Mouse (Mus musculus): ENCODE results near the gene Herpud2. TPM values are rescaled to one million over a fixed set of nuclear protein-coding genes. Genes with fewer than 3 reads are reported as not detected.
A peak's percentile ranks its signal among the peaks of the same experiment; 100 is the strongest.
"Not testable (repeated sequence)": the region's sequence is repeated elsewhere in the genome, so short reads cannot be mapped to it uniquely, and the experiment has no call there.

Herpud2 gene
- total RNA-seq, 2 experiments from 2014 or later = 40.3 to 40.9 TPM

- no peak for DNase-seq
Observed at GRCm38 (mm10) chr9:25145925-25146324, 5.7 kb downstream of the Herpud2 start.

- no peak for DNase-seq
Observed at GRCm38 (mm10) chr9:25143950-25144349, 7.7 kb downstream of the Herpud2 start.

GRCm38 (mm10) chr9:25142988-25143387 is 8.6 kb downstream of the Herpud2 start:
- DNase-seq = no peak

GRCm38 (mm10) chr9:25142041-25142440 is 9.6 kb downstream of the Herpud2 start:
- DNase-seq = peak; percentile 16

- DNase-seq = peak; percentile 33
Observed at GRCm38 (mm10) chr9:25140330-25140729, 11.3 kb downstream of the Herpud2 start.

GRCm38 (mm10) chr9:25138900-25139299 is 12.7 kb downstream of the Herpud2 start:
- DNase-seq = no peak

- no peak for DNase-seq
Observed at GRCm38 (mm10) chr9:25132920-25133319, 18.7 kb downstream of the Herpud2 start.

GRCm38 (mm10) chr9:25132253-25132652 is 19.4 kb downstream of the Herpud2 start:
- no peak for DNase-seq

- no peak for DNase-seq
Observed at GRCm38 (mm10) chr9:25124048-25124447, 27.6 kb downstream of the Herpud2 start.

GRCm38 (mm10) chr9:25123590-25123989 is 28.0 kb downstream of the Herpud2 start:
- DNase-seq = not testable (repeated sequence)

GRCm38 (mm10) chr9:25104638-25105037 is 47.0 kb downstream of the Herpud2 start:
- DNase-seq = peak; percentile 51

- DNase-seq = no peak
Observed at GRCm38 (mm10) chr9:25102881-25103280, 48.7 kb downstream of the Herpud2 start.

GRCm38 (mm10) chr9:25090853-25091252 is 60.8 kb downstream of the Herpud2 start:
- no peak for DNase-seq

GRCm38 (mm10) chr9:25089122-25089521 is 62.5 kb downstream of the Herpud2 start, which contains the start of gene Gm10181:
Gene Gm10181, plus strand, starts transcription at chr9:25089422.
- no peak for DNase-seq

GRCm38 (mm10) chr9:25076505-25076904 is 75.1 kb downstream of the Herpud2 start:
- DNase-seq = no peak

GRCm38 (mm10) chr9:25075977-25076376 is 75.6 kb downstream of the Herpud2 start:
- DNase-seq = no peak

- no peak for DNase-seq
Observed at GRCm38 (mm10) chr9:25072666-25073065, 79.0 kb downstream of the Herpud2 start.

- no peak for DNase-seq
Observed at GRCm38 (mm10) chr9:25058726-25059125, 92.9 kb downstream of the Herpud2 start.

Other genes with a start within 250 kb of the Herpud2 start
- gene Gm10181, start 62.4 kb downstream of the Herpud2 start, total RNA-seq (2021) = not detected
- gene Sept7, start 100.6 kb upstream of the Herpud2 start, total RNA-seq (2021) = 100 to 1,000 TPM; 119 to 122 TPM

Measured in adrenal gland, postnatal 10 days (tissue).